Mouse (Mus musculus) testis, adult 2 months (tissue): ENCODE measurements at regions not wholly inside any gene's neighbourhood (a gene's known extent, or its start where the extent isn't known, plus 50 kb on each side); places are given as distances from the start of the nearest gene placed in this dataset.

Experiments
- CTCF ChIP-seq: fragments of 200-500 bp; IDR thresholded peaks from 2 replicates; pipeline ENCODE4 v1.5.1; 2012; ENCODE audit warnings: low read depth, mild to moderate bottlenecking, inconsistent platforms, low read length, moderate library complexity; ENCODE audit not compliant: control insufficient read depth, insufficient read depth, insufficient replicate concordance
- POLR2A ChIP-seq: fragments of 200-500 bp; IDR thresholded peaks from 2 replicates; pipeline ENCODE4 v1.6.1; 2012; ENCODE audit warnings: low read depth, mild to moderate bottlenecking, inconsistent platforms, low read length, moderate library complexity; ENCODE audit not compliant: control insufficient read depth

DNA sequence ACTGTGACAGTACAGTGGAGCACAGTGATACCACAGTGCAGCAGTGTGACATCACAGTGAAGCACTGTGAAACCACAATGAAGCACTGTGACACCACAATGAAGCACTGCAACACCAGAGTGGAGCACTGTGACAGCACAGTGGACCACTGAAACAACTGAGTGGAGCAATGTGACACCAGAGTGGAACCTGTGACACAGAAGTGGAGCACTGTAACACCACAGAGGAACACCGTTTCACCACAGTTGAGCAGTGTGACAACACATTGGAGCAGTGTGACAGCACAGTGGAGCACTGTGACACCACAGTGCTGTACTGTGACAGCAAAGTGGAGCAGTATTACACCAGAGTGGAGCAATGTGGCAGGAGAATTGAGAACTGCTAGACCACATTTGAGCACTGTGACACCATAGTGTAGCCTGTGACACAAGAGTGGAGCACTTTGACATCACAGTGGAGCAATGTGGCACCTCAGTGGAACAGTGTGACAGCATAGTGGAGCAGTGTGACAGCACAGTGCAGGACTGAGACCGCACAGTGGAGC, 107.5 kb upstream of the Vmn1r2 start:
- TF ChIP-seq CTCF (no peak), POLR2A (no peak)
